Mouse (Mus musculus) limb, embryonic 10.5 days (tissue): ENCODE measurements around the gene Nt5c3b. TPM values are rescaled to one million over a fixed set of nuclear protein-coding genes. Genes with fewer than 3 reads are reported as not detected.
A peak's percentile ranks its signal among the peaks of the same experiment; 100 is the strongest.

Experiments used
- DNase-seq: peaks from one replicate; pipeline ENCODE4 v3.0.0-alpha.2; 2017; ENCODE audit warnings: low spot score
- H3K27ac ChIP-seq: fragments of 300-500 bp; sonication (generic); 2 replicates; pipeline ENCODE4 v1.5.1; 2016; ENCODE audit warnings: mild to moderate bottlenecking
- H3K27me3 ChIP-seq: fragments of 300-500 bp; sonication (generic); 2 replicates; pipeline ENCODE4 v1.6.1; 2016; ENCODE audit warnings: low read depth, mild to moderate bottlenecking; ENCODE audit not compliant: poor library complexity, severe bottlenecking
- H3K36me3 ChIP-seq: fragments of 300-500 bp; sonication (generic); 2 replicates; pipeline ENCODE4 v1.6.1; 2016; ENCODE audit warnings: mild to moderate bottlenecking, moderate library complexity
- H3K4me1 ChIP-seq: fragments of 300-500 bp; sonication (generic); 2 replicates; pipeline ENCODE4 v1.6.1; 2016
- H3K4me3 ChIP-seq: fragments of 300-500 bp; sonication (generic); 2 replicates; pipeline ENCODE4 v1.5.1; 2016; ENCODE audit warnings: mild to moderate bottlenecking, moderate library complexity
- H3K9me3 ChIP-seq: fragments of 300-500 bp; sonication (generic); replicated peaks from 2 replicates; pipeline ENCODE4 v1.6.1; 2016; ENCODE audit warnings: mild to moderate bottlenecking
- WGBS: fragments of 180-500 bp; shearing (Covaris S2); methylation state at CpG from one replicate; pipeline ENCODE4 v1.1.7; 2016; 5-methylcytosine and 5-hydroxymethylcytosine counted together
- polyA plus RNA-seq: library from polyadenylated mRNA; unstranded; fragments of >200 nt; fragmentation: Nextera tagmentation; extraction: Ambion mirVana; gene quantifications from 2 replicates; pipeline ENCODE4 v1.2.1, GENCODE M21; 2016

Nt5c3b gene
- polyA plus RNA-seq, 1 experiment from 2014 or later, result 173 TPM

- H3K27ac ChIP-seq, result peak within 1 kb of the TSS; percentile 96
- H3K27me3 ChIP-seq, result no peaks in the 10 kb centered on the region; the same call in 1 of the 2 replicates
- H3K9me3 ChIP-seq, result no peaks in the 10 kb centered on the region
- H3K4me1 ChIP-seq, result peaks cover 65% of the 10 kb centered on the region
- H3K36me3 ChIP-seq, result peaks cover 37% of the 10 kb centered on the region
- DNase-seq, result peak; percentile 84
- WGBS, result 0% methylated on average over 31 of the region's 31 CpGs
- H3K4me3 ChIP-seq, result peak within 1 kb of the TSS; percentile 84
These were observed 26.4 kb downstream of the Nt5c3b start, which contains the start of gene Fkbp10 for GRCm38 (mm10) chr11:100414914-100415822. Gene Fkbp10 (plus strand): TSS chr11:100415697.

DNA sequence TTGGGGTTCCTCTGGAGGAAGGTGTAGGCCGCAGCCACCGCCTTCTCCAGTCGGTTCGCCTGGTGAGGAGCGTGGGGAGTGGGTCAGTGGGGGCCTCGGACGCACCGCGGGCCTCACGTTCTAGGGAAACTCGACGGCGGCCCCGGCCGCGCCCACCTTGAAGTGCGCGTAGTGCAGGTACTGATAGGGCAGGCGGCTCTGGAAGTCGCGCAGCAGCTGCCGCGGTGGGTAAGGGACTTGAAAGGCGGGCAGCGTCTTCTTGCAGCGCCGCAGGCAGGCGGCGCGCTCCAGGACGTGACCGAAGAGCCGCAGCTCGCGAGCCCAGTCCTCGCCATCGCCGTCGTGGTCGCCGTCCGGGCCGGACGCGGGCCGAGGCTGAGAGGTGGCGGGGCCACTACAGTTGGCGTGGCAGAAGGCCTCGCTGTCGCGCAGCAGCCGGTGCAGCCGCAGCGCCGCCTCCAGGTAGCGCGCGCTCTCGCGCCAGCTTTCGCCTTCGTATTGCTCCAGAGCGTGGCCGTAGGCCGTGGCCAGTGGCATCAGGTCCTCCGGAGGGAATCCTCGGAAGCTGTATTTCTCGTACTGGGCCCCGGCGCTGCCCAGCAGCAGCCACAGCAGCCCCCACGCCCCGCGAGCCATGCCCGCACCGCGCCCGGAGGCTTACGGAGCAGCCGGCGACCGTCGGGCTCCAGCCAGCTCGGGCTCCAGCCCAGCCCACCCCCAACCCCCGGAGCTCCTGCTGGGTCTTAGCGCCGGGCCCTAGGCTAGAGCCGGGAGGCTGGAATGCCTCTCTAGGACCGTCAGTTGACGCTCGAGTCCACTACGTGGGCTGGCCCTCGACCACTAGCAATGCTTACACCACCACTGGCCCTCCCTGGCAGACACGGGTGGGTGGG is 27.3 kb downstream of the Nt5c3b start, which contains the start of gene P3h4:
TSS of gene P3h4 (minus strand) at position 816 of the 893 bp plus-strand sequence.
- DNase-seq, result peak; percentile 95
- Histone ChIP-seq H3K4me1 (peaks cover 65% of the 10 kb centered on the region), H3K4me3 (peak within 1 kb of the TSS; percentile 84), H3K27ac (peak within 1 kb of the TSS; percentile 96), H3K36me3 (peaks cover 39% of the 10 kb centered on the region), H3K27me3 (no peaks in the 10 kb centered on the region; the same call in 1 of the 2 replicates), H3K9me3 (no peaks in the 10 kb centered on the region)
- 1% methylated on average over 92 of the region's 93 CpGs for WGBS

DNA sequence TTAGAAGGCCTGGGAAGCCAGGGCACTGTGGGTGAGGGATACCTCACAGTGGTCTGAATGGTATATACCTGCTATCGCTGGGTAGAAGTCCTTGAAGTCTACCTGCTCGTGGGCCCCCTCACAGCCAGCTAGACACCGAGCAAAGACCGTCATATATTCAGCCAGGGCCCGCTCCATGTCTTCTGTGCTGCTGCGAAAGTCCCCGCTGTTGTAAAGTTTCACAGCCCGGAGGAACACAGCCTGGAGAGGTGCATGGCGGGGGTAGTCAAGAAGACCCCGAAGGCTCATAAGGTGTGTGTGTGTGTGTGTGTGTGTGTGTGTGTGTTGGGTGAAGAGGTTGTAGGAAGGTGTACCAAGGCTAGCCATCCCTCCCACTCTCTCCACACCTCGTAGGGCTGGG is 28.1 kb downstream of the Nt5c3b start:
- Histone ChIP-seq H3K27ac (peak overlapping the region; percentile 96), H3K4me1 (peaks cover 65% of the 10 kb centered on the region), H3K4me3 (peak overlapping the region; percentile 84), H3K36me3 (peaks cover 41% of the 10 kb centered on the region), H3K27me3 (no peaks in the 10 kb centered on the region; the same call in 1 of the 2 replicates), H3K9me3 (no peaks in the 10 kb centered on the region)
- no peak for DNase-seq
- WGBS, result 75% methylated on average over 11 of the region's 11 CpGs

- H3K27ac ChIP-seq, result no peak overlapping the region
- 75% methylated on average over 11 of the region's 11 CpGs for WGBS
- no peak for DNase-seq
- H3K27me3 ChIP-seq, result no peaks in the 10 kb centered on the region; the same call in 1 of the 2 replicates
- peaks cover 65% of the 10 kb centered on the region for H3K4me1 ChIP-seq
- no peaks in the 10 kb centered on the region for H3K9me3 ChIP-seq
- H3K36me3 ChIP-seq, result peaks cover 51% of the 10 kb centered on the region
- H3K4me3 ChIP-seq, result no peak overlapping the region
These were observed 29.9 kb downstream of the Nt5c3b start for GRCm38 (mm10) chr11:100411736-100412135.

DNA sequence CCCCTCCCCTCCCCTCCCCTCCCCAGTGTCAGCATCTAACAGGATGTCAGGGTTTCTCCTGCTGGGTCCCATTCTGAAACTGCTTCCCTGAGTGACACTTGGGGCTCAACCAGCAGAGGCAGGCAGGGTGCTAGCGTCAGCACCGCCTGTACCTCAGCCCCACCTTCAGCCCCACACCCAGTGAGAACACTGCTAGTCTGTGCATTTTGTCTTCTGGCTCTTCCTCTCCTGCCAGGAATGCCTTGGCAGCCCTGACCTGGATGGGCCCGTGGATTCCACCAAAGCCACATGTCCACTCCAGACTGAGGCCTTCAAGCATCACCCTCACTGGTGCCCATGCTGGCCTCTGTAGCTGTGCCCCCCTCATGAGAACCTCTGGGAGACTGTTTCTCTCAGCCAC is 31.9 kb downstream of the Nt5c3b start:
- Histone ChIP-seq H3K4me3 (no peak overlapping the region), H3K9me3 (no peaks in the 10 kb centered on the region), H3K36me3 (peaks cover 51% of the 10 kb centered on the region), H3K27me3 (no peaks in the 10 kb centered on the region; the same call in 1 of the 2 replicates), H3K4me1 (peaks cover 45% of the 10 kb centered on the region), H3K27ac (no peak overlapping the region)
- DNase-seq, result no peak
- 77% methylated on average over 3 of the region's 3 CpGs for WGBS

DNA sequence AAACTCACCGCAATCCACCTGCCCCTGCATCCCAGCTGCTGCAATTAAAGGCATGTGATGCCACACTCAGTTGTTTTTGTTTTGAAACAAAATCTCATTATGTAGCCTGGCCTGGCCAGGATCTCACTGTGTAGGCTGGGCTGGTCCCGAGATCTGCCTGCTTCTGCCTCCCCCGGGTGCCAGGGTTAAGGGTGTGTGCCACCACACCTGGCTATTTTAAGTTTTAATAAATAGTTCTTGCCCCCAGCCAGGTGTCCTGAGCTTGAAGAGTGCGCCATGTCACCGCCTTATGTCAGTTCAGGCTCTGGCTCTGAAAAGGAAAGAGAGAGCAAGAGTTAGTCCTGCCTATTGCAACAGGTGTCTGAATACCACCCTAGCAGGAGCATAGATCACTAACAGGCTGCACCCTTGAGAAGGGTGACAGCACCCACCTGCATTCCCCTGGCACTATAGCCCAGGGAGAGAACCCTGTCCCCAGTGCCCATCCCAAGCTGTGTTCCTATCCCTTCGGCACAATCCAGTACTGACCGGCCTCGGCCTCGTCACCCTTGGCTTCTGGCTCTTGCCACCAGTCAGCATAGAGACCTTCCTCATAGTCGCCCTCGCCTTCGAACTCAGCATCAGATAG is 32.7 kb downstream of the Nt5c3b start:
- Histone ChIP-seq H3K4me1 (peaks cover 38% of the 10 kb centered on the region), H3K4me3 (no peak overlapping the region), H3K36me3 (peaks cover 51% of the 10 kb centered on the region), H3K27ac (no peak overlapping the region), H3K9me3 (no peaks in the 10 kb centered on the region), H3K27me3 (no peaks in the 10 kb centered on the region; the same call in 1 of the 2 replicates)
- 93% methylated on average over 12 of the region's 12 CpGs for WGBS
- DNase-seq, result no peak

- peak; percentile 74 for DNase-seq
- Histone ChIP-seq H3K27me3 (no peaks in the 10 kb centered on the region), H3K9me3 (no peaks in the 10 kb centered on the region), H3K27ac (no peak overlapping the region), H3K36me3 (peaks cover 51% of the 10 kb centered on the region), H3K4me1 (peaks cover 37% of the 10 kb centered on the region), H3K4me3 (no peak overlapping the region)
- WGBS, result 46% methylated on average over 10 of the region's 10 CpGs
These were observed 33.4 kb downstream of the Nt5c3b start for GRCm38 (mm10) chr11:100408076-100408834.

GRCm38 (mm10) chr11:100406995-100407705 is 34.5 kb downstream of the Nt5c3b start:
- Histone ChIP-seq H3K27me3 (no peaks in the 10 kb centered on the region), H3K27ac (no peak overlapping the region), H3K4me1 (peaks cover 37% of the 10 kb centered on the region), H3K9me3 (no peaks in the 10 kb centered on the region), H3K36me3 (peaks cover 47% of the 10 kb centered on the region), H3K4me3 (no peak overlapping the region)
- DNase-seq, result no peak
- 86% methylated on average over 5 of the region's 5 CpGs for WGBS

DNA sequence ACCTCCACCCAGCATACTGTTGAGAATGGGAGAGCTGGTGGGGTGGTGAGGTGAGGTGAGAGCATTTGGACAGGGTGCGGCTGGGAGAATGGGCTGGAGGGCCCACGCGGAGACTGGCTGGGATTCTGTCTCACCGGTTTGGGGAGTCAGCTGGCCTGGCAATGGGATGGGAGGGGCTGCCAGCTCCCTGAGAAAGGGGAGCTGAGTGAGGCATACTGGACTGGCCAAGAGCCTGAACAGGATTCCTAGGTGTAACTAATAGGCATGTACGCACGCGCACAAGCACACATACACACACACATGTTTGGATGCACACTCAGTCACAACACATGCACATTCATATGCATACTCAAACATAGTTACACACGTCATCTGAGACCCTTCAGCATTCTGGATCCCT is 35.3 kb downstream of the Nt5c3b start:
- 86% methylated on average over 8 of the region's 8 CpGs for WGBS
- Histone ChIP-seq H3K4me1 (peaks cover 32% of the 10 kb centered on the region), H3K27me3 (no peaks in the 10 kb centered on the region), H3K27ac (no peak overlapping the region), H3K4me3 (no peak overlapping the region), H3K9me3 (no peaks in the 10 kb centered on the region), H3K36me3 (peaks cover 39% of the 10 kb centered on the region)
- no peak for DNase-seq

GRCm38 (mm10) chr11:100404456-100405074 is 37.0 kb downstream of the Nt5c3b start:
- H3K27ac ChIP-seq, result no peak overlapping the region
- no peak for DNase-seq
- peaks cover 31% of the 10 kb centered on the region for H3K4me1 ChIP-seq
- WGBS, result 89% methylated on average over 3 of the region's 3 CpGs
- H3K27me3 ChIP-seq, result 0 out of 2 replicates have a peak, but pooled peaks cover 4% of the 10 kb centered on the region
- no peaks in the 10 kb centered on the region for H3K9me3 ChIP-seq
- H3K4me3 ChIP-seq, result no peak overlapping the region
- peaks cover 24% of the 10 kb centered on the region for H3K36me3 ChIP-seq
